Mouse (Mus musculus) hindbrain, embryonic 14.5 days (tissue): ENCODE data around the gene Synpr. TPM values are rescaled to one million over a fixed set of nuclear protein-coding genes. Genes with fewer than 3 reads are reported as not detected.

Experiments
- ATAC-seq: fragments of 200-750 bp; cut with Nextera tagmentation; 2 replicates; pipeline ENCODE4 v1.8.0; 2017; ENCODE audit warnings: moderate number of reproducible peaks, mild to moderate bottlenecking, moderate TSS enrichment, moderate library complexity; ENCODE audit not compliant: low FRiP score
- DNase-seq: peaks from one replicate; pipeline ENCODE4 v3.0.0-alpha.2; 2015; ENCODE audit warnings: low spot score
- H3K27ac ChIP-seq: fragments of 300-500 bp; sonication (generic); 2 replicates; pipeline ENCODE4 v1.5.1; 2014; ENCODE audit warnings: mild to moderate bottlenecking, moderate library complexity
- H3K27me3 ChIP-seq: fragments of 300-500 bp; sonication (generic); 2 replicates; pipeline ENCODE4 v1.6.1; 2014; ENCODE audit warnings: mild to moderate bottlenecking, low read length, mixed read lengths; ENCODE audit not compliant: control insufficient read depth, insufficient read depth
- H3K36me3 ChIP-seq: fragments of 300-500 bp; sonication (generic); replicated peaks from 2 replicates; pipeline ENCODE4 v1.6.1; 2014; ENCODE audit not compliant: control insufficient read depth, insufficient read depth
- H3K4me1 ChIP-seq: fragments of 300-500 bp; sonication (generic); replicated peaks from 2 replicates; pipeline ENCODE4 v1.6.1; 2014; ENCODE audit warnings: antibody characterized with exemption, low read length, mixed read lengths; ENCODE audit not compliant: control insufficient read depth, insufficient read depth
- H3K4me2 ChIP-seq: fragments of 300-500 bp; sonication (generic); replicated peaks from 2 replicates; pipeline ENCODE4 v1.6.1; 2014; ENCODE audit warnings: mild to moderate bottlenecking, moderate library complexity
- H3K4me3 ChIP-seq: fragments of 300-500 bp; sonication (generic); replicated peaks from 2 replicates; pipeline ENCODE4 v1.5.1; 2014; ENCODE audit warnings: mild to moderate bottlenecking, low read length
- H3K9ac ChIP-seq: fragments of 300-500 bp; sonication (generic); 2 replicates; pipeline ENCODE4 v1.6.1; 2014
- H3K9me3 ChIP-seq: fragments of 300-500 bp; sonication (generic); 2 replicates; pipeline ENCODE4 v1.6.1; 2016; ENCODE audit warnings: low read length; ENCODE audit not compliant: control insufficient read depth
- WGBS: fragments of 180-500 bp; shearing (Covaris S2); extraction: QIAGEN DNeasy Blood & Tissue Kit; methylation state at CpG from one replicate; pipeline ENCODE4 v1.1.7; 2014; 5-methylcytosine and 5-hydroxymethylcytosine counted together
- polyA plus RNA-seq: library from polyadenylated mRNA; unstranded; fragments of >200 nt; fragmentation: Nextera tagmentation; extraction: Ambion mirVana; gene quantifications from 2 replicates; pipeline ENCODE4 v1.2.1, GENCODE M21; 2014

The Synpr gene
- polyA plus RNA-seq, 1 experiment from 2014 or later, result 52.7 TPM

- 82% methylated on average over 2 of the region's 2 CpGs for WGBS
- H3K4me1 ChIP-seq, result no peaks in the 10 kb centered on the region
- no peak overlapping the region for H3K27ac ChIP-seq
- ATAC-seq, result no peak
- H3K9ac ChIP-seq, result no peak overlapping the region
- H3K36me3 ChIP-seq, result no peaks in the 10 kb centered on the region
- H3K27me3 ChIP-seq, result no peaks in the 10 kb centered on the region
- DNase-seq, result no peak
- no peak overlapping the region for H3K4me3 ChIP-seq
- no peaks in the 10 kb centered on the region for H3K9me3 ChIP-seq
- no peak overlapping the region for H3K4me2 ChIP-seq
Observed at GRCm38 (mm10) chr14:13469211-13469610, 184.6 kb downstream of the Synpr start.

DNA sequence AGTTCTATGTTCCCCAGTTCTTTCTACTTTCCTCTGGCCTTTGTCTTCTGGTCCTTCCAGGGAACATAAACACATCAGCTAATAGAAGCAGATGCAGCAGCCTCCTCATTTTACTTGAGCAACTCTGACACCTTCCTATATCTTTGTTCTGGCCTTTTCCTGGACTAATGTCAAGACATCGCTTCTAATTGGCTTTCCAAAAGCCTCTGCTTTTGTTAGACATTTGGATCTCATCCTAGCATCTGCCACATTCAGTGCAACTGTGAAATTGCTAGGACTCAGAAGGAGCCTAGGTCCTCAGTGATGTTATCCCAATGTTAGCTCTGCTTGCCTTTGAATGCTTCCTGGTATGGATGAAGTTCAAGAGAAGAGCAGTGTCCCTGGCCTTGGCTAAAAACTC is 193.2 kb downstream of the Synpr start:
- Histone ChIP-seq H3K4me1 (no peaks in the 10 kb centered on the region), H3K36me3 (no peaks in the 10 kb centered on the region), H3K4me3 (no peak overlapping the region), H3K4me2 (no peak overlapping the region), H3K9ac (no peak overlapping the region), H3K27ac (no peak overlapping the region), H3K27me3 (no peaks in the 10 kb centered on the region), H3K9me3 (no peaks in the 10 kb centered on the region)
- ATAC-seq (no peak), DNase-seq (no peak)
- WGBS, result 76% methylated on average over 1 of the region's 1 CpGs

GRCm38 (mm10) chr14:13505355-13505754 is 220.8 kb downstream of the Synpr start:
- Histone ChIP-seq H3K9ac (no peak overlapping the region), H3K36me3 (no peaks in the 10 kb centered on the region), H3K4me3 (no peak overlapping the region), H3K27me3 (no peaks in the 10 kb centered on the region), H3K27ac (no peak overlapping the region), H3K4me1 (no peaks in the 10 kb centered on the region), H3K9me3 (no peaks in the 10 kb centered on the region), H3K4me2 (no peak overlapping the region)
- ATAC-seq, result no peak
- DNase-seq, result peak; percentile 36
- WGBS, result 65% methylated on average over 5 of the region's 5 CpGs

DNA sequence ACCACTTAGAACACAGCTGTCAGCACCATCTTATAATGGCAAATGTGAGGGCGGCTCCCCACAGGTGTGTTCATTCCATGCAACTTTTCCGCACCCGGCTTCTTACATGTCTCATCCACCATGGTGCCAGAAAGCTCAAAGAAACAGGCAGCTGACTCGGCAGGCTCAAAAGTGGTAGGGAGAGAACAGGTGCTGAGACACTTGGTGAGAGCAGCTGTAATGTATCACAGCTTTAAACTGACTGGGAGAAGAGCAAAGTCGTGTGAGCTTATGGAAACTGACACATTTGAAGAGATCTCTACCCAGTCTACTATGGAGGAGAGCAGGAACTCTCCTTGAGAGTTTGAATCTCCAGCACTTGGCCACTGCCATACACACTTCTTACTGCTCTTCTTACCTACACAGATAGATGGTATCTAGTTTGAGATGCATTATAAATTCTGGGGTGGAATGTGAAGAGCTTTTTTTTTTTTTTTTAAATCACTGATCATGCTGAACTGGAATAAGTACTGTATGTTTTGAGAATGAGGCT is 234.1 kb downstream of the Synpr start:
- H3K27ac ChIP-seq, result peak overlapping the region; percentile 11; the same call in 1 of the 2 replicates
- H3K9ac ChIP-seq, result no peak overlapping the region
- H3K4me1 ChIP-seq, result no peaks in the 10 kb centered on the region
- H3K9me3 ChIP-seq, result no peaks in the 10 kb centered on the region
- DNase-seq (no peak), ATAC-seq (no peak)
- no peaks in the 10 kb centered on the region for H3K36me3 ChIP-seq
- H3K4me2 ChIP-seq, result no peak overlapping the region
- 91% methylated on average over 5 of the region's 5 CpGs for WGBS
- no peak overlapping the region for H3K4me3 ChIP-seq
- H3K27me3 ChIP-seq, result no peaks in the 10 kb centered on the region

DNA sequence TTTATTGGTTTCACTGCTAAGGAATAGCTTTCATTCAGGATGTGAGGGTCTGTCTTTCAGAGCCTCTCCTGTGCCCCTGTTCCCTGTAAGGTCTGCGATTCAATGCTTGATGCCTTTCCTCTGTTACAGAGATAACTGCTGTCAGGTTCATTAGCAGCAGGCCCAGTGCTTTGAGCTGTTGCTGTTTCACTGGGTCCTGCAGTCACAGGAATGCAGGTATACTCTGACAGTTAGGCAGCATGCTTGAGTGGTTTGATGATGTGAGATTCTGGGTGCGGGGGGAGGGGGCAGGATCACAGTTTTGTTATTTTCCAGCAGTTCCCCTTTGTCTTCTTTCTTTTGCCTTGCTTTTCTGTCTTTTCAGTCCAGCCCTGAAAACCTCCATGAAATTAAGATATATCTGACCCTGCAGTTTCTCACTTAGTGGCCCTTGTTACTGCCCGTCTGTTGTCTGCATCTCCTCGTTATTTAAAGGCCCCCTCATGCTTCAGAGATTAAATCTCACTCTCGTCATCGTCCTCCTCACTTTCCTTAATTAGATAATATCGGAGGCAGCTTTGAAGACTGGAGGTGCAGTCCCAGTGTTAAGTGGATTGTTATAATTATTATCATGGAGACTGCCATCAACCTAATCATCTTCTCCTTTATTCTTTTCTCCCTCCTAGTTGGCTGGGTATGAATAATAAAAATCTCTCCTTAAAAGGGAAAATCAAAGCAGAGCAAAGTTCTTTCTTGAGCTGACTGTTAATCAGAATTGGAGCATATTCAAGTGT is 234.8 kb downstream of the Synpr start:
- H3K27me3 ChIP-seq, result no peaks in the 10 kb centered on the region
- H3K9me3 ChIP-seq, result no peaks in the 10 kb centered on the region
- peak overlapping the region; percentile 11 for H3K27ac ChIP-seq
- no peak overlapping the region for H3K4me3 ChIP-seq
- no peak for DNase-seq
- WGBS, result 51% methylated on average over 7 of the region's 7 CpGs
- ATAC-seq, result peak; percentile 74
- H3K4me1 ChIP-seq, result no peaks in the 10 kb centered on the region
- no peak overlapping the region for H3K4me2 ChIP-seq
- no peak overlapping the region for H3K9ac ChIP-seq
- H3K36me3 ChIP-seq, result no peaks in the 10 kb centered on the region

- Histone ChIP-seq H3K4me2 (no peak overlapping the region), H3K27me3 (no peaks in the 10 kb centered on the region), H3K9ac (no peak overlapping the region), H3K4me3 (no peak overlapping the region), H3K27ac (no peak overlapping the region), H3K4me1 (no peaks in the 10 kb centered on the region), H3K36me3 (no peaks in the 10 kb centered on the region), H3K9me3 (no peaks in the 10 kb centered on the region)
- 65% methylated on average over 2 of the region's 2 CpGs for WGBS
- ATAC-seq (no peak), DNase-seq (no peak)
Observed at GRCm38 (mm10) chr14:13547746-13548145, 263.2 kb downstream of the Synpr start.

GRCm38 (mm10) chr14:13551209-13551608 is 266.6 kb downstream of the Synpr start:
- Histone ChIP-seq H3K36me3 (no peaks in the 10 kb centered on the region), H3K27me3 (no peaks in the 10 kb centered on the region), H3K4me2 (no peak overlapping the region), H3K9ac (no peak overlapping the region), H3K9me3 (no peaks in the 10 kb centered on the region), H3K4me3 (no peak overlapping the region), H3K4me1 (no peaks in the 10 kb centered on the region), H3K27ac (no peak overlapping the region)
- DNase-seq (no peak), ATAC-seq (no peak)
- WGBS, result 77% methylated on average over 4 of the region's 4 CpGs

GRCm38 (mm10) chr14:13553616-13554370 is 269.2 kb downstream of the Synpr start:
- DNase-seq, result no peak
- no peak overlapping the region for H3K27ac ChIP-seq
- 40% methylated on average over 1 of the region's 1 CpGs for WGBS
- no peaks in the 10 kb centered on the region for H3K27me3 ChIP-seq
- no peak overlapping the region for H3K9ac ChIP-seq
- no peaks in the 10 kb centered on the region for H3K9me3 ChIP-seq
- H3K4me1 ChIP-seq, result no peaks in the 10 kb centered on the region
- no peak for ATAC-seq
- no peak overlapping the region for H3K4me2 ChIP-seq
- no peak overlapping the region for H3K4me3 ChIP-seq
- H3K36me3 ChIP-seq, result no peaks in the 10 kb centered on the region

GRCm38 (mm10) chr14:13554631-13555030 is 270.1 kb downstream of the Synpr start:
- Histone ChIP-seq H3K27me3 (no peaks in the 10 kb centered on the region), H3K4me3 (no peak overlapping the region), H3K27ac (no peak overlapping the region), H3K4me1 (no peaks in the 10 kb centered on the region), H3K4me2 (no peak overlapping the region), H3K9ac (no peak overlapping the region), H3K9me3 (no peaks in the 10 kb centered on the region), H3K36me3 (no peaks in the 10 kb centered on the region)
- DNase-seq, result no peak
- 88% methylated on average over 4 of the region's 4 CpGs for WGBS
- ATAC-seq, result no peak
